Mouse (Mus musculus): Measurements from ENCODE around the gene Alpk3. TPM values are rescaled to one million over a fixed set of nuclear protein-coding genes. Genes with fewer than 3 reads are reported as not detected.

Gene Alpk3
- total RNA-seq, 1 experiment: 3.3 TPM

DNA sequence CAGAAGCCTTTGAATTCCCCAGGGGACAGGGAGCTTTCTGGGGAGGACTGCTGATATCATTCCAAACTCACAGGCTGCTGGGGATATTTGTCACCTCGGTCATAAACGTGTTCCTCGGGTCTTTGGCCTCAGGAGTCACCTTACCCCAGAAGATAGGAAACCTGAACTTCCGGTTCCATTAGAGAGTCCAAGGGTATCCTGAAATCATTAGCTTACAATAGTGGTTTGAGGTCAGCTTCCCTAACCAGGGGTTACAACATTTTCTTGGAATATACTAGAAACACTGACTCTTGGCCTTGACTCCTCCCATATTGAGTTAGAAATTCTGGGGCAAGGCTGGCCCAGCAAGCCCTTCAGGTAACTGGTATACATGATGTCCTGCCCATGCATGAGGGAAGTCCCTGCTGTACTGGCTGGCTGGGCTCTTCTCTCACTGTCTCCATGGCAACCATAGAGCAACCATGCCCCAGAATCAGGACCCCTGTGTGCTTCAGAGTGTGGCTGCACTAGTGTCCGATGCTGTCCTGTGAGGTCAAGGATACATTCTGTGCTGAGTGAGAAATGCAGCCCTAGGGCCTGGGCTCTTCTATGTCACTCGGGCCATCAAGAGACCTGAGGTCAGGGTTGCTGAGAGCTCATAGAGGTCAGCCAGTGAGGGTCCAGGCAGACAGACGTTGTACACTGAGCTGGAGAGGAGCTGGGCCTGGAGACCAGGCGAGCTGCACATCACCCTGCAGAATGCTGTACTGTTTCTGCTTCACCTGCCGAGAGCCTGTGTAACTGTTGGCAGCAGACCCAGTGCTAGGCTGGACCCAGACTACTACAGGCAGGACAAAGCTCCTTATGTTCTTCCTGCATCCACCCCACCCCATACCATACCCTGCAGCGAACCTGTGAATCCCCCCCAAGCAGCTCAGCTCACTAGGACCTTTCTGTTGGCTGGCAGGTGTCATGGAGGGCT is 68.1 kb downstream of the Alpk3 start:
- no peaks in the 10 kb centered on the region for H3K36me3 ChIP-seq (ENCODE audit: control insufficient read depth, insufficient read depth, low read length, poor library complexity, severe bottlenecking)
- no peak overlapping the region for H3K9ac ChIP-seq (ENCODE audit: insufficient read depth, low read depth, low read length, poor library complexity, severe bottlenecking)
- TF ChIP-seq HCFC1 (IDR thresholded peaks at IDR 0.05; ENCODE audit: borderline replicate concordance, insufficient read depth, low read length): no peak
- TF ChIP-seq ZNF384 (IDR thresholded peaks at IDR 0.05; ENCODE audit: low read depth, low read length): no peak
- no peak for TF ChIP-seq CHD2 (IDR thresholded peaks at IDR 0.05; ENCODE audit: low read depth, low read length)
- no peak for TF ChIP-seq ZC3H11A (IDR thresholded peaks at IDR 0.05; ENCODE audit: borderline replicate concordance, low read depth, low read length)
- TF ChIP-seq MAFK (IDR thresholded peaks at IDR 0.05; ENCODE audit: insufficient read depth, low read depth, low read length): no peak
- in situ Hi-C loops (cut with MboI; ENCODE audit: low sequenced_read_pairs in 2 of 2, unreplicated experiment in 2 of 2): no loop called here
- peaks cover 0 to 3% of the 10 kb centered on the region in 2 experiments; a peak in 1 of 4 replicates for H3K4me1 ChIP-seq (ENCODE audit: control insufficient read depth in 2 of 2, insufficient read depth in 2 of 2, low read length in 2 of 2, poor library complexity in 1 of 2)
- no peak for DNase-seq (ENCODE audit: low read depth, low spot score)
- no peak overlapping the region for H3K27ac ChIP-seq (ENCODE audit: insufficient read depth, low read depth, low read length, poor library complexity, severe bottlenecking)
- no peak overlapping the region for H3K4me3 ChIP-seq (ENCODE audit: insufficient read depth in 1 of 2, low read depth in 1 of 2, low read length in 2 of 2, poor library complexity in 1 of 2, severe bottlenecking in 1 of 2)
- no peaks in the 10 kb centered on the region for H3K9me3 ChIP-seq (ENCODE audit: control insufficient read depth, insufficient read depth, low read depth, low read length)

- TF ChIP-seq ZNF384 (IDR thresholded peaks at IDR 0.05; ENCODE audit: low read depth, low read length) (no peak), MAFK (IDR thresholded peaks at IDR 0.05; ENCODE audit: insufficient read depth, low read depth, low read length) (no peak), HCFC1 (IDR thresholded peaks at IDR 0.05; ENCODE audit: borderline replicate concordance, insufficient read depth, low read length) (no peak), ZC3H11A (IDR thresholded peaks at IDR 0.05; ENCODE audit: borderline replicate concordance, low read depth, low read length) (no peak), CHD2 (IDR thresholded peaks at IDR 0.05; ENCODE audit: low read depth, low read length) (no peak)
- DNase-seq (ENCODE audit: low read depth, low spot score): no peak
Observed at GRCm38 (mm10) chr7:81131864-81132263, 74.5 kb downstream of the Alpk3 start.

GRCm38 (mm10) chr7:81132851-81133279 is 75.5 kb downstream of the Alpk3 start:
- H3K4me1 ChIP-seq (ENCODE audit: control insufficient read depth in 2 of 2, insufficient read depth in 2 of 2, low read length in 2 of 2, poor library complexity in 1 of 2): peaks cover 2 to 6% of the 10 kb centered on the region in 2 experiments; a peak in 1 of 4 replicates
- no peak overlapping the region for H3K9ac ChIP-seq (ENCODE audit: insufficient read depth, low read depth, low read length, poor library complexity, severe bottlenecking)
- no peak overlapping the region for H3K4me3 ChIP-seq (ENCODE audit: insufficient read depth in 1 of 2, low read depth in 1 of 2, low read length in 2 of 2, poor library complexity in 1 of 2, severe bottlenecking in 1 of 2)
- H3K36me3 ChIP-seq (ENCODE audit: control insufficient read depth, insufficient read depth, low read length, poor library complexity, severe bottlenecking): no peaks in the 10 kb centered on the region
- no peaks in the 10 kb centered on the region for H3K9me3 ChIP-seq (ENCODE audit: control insufficient read depth, insufficient read depth, low read depth, low read length)
- no peak for DNase-seq (ENCODE audit: low read depth, low spot score)
- no peak overlapping the region for H3K27ac ChIP-seq (ENCODE audit: insufficient read depth, low read depth, low read length, poor library complexity, severe bottlenecking)
- in situ Hi-C loops (cut with MboI; ENCODE audit: low sequenced_read_pairs in 2 of 2, unreplicated experiment in 2 of 2): no loop called here
- TF ChIP-seq CHD2 (IDR thresholded peaks at IDR 0.05; ENCODE audit: low read depth, low read length) (no peak), HCFC1 (IDR thresholded peaks at IDR 0.05; ENCODE audit: borderline replicate concordance, insufficient read depth, low read length) (no peak), ZC3H11A (IDR thresholded peaks at IDR 0.05; ENCODE audit: borderline replicate concordance, low read depth, low read length) (no peak), MAFK (IDR thresholded peaks at IDR 0.05; ENCODE audit: insufficient read depth, low read depth, low read length) (no peak), ZNF384 (IDR thresholded peaks at IDR 0.05; ENCODE audit: low read depth, low read length) (no peak)

More at GRCm38 (mm10) chr7:81131864-81132263, 74.5 kb downstream of the Alpk3 start:
- Histone ChIP-seq H3K36me3 (ENCODE audit: control insufficient read depth, insufficient read depth, low read length, poor library complexity, severe bottlenecking) (no peaks in the 10 kb centered on the region), H3K27ac (ENCODE audit: insufficient read depth, low read depth, low read length, poor library complexity, severe bottlenecking) (no peak overlapping the region), H3K4me3 (ENCODE audit: insufficient read depth in 1 of 2, low read depth in 1 of 2, low read length in 2 of 2, poor library complexity in 1 of 2, severe bottlenecking in 1 of 2) (no peak overlapping the region), H3K9me3 (ENCODE audit: control insufficient read depth, insufficient read depth, low read depth, low read length) (no peaks in the 10 kb centered on the region), H3K9ac (ENCODE audit: insufficient read depth, low read depth, low read length, poor library complexity, severe bottlenecking) (no peak overlapping the region), H3K4me1 (ENCODE audit: control insufficient read depth in 2 of 2, insufficient read depth in 2 of 2, low read length in 2 of 2, poor library complexity in 1 of 2) (peaks cover 0 to under 1% of the 10 kb centered on the region in 2 experiments; a peak in 1 of 4 replicates)
- in situ Hi-C loops (cut with MboI; ENCODE audit: low sequenced_read_pairs in 2 of 2, unreplicated experiment in 2 of 2): no loop called here

GRCm38 (mm10) chr7:81133416-81133815 is 76.0 kb downstream of the Alpk3 start:
- in situ Hi-C loops (cut with MboI; ENCODE audit: low sequenced_read_pairs in 2 of 2, unreplicated experiment in 2 of 2): no loop called here
- no peak for DNase-seq (ENCODE audit: low read depth, low spot score)
- TF ChIP-seq ZC3H11A (IDR thresholded peaks at IDR 0.05; ENCODE audit: borderline replicate concordance, low read depth, low read length) (no peak), ZNF384 (IDR thresholded peaks at IDR 0.05; ENCODE audit: low read depth, low read length) (no peak), CHD2 (IDR thresholded peaks at IDR 0.05; ENCODE audit: low read depth, low read length) (no peak), HCFC1 (IDR thresholded peaks at IDR 0.05; ENCODE audit: borderline replicate concordance, insufficient read depth, low read length) (no peak), MAFK (IDR thresholded peaks at IDR 0.05; ENCODE audit: insufficient read depth, low read depth, low read length) (no peak)
- Histone ChIP-seq H3K4me1 (ENCODE audit: control insufficient read depth in 2 of 2, insufficient read depth in 2 of 2, low read length in 2 of 2, poor library complexity in 1 of 2) (peaks cover 2 to 6% of the 10 kb centered on the region in 2 experiments; a peak in 1 of 4 replicates), H3K9ac (ENCODE audit: insufficient read depth, low read depth, low read length, poor library complexity, severe bottlenecking) (no peak overlapping the region), H3K9me3 (ENCODE audit: control insufficient read depth, insufficient read depth, low read depth, low read length) (no peaks in the 10 kb centered on the region), H3K4me3 (ENCODE audit: insufficient read depth in 1 of 2, low read depth in 1 of 2, low read length in 2 of 2, poor library complexity in 1 of 2, severe bottlenecking in 1 of 2) (no peak overlapping the region), H3K27ac (ENCODE audit: insufficient read depth, low read depth, low read length, poor library complexity, severe bottlenecking) (no peak overlapping the region), H3K36me3 (ENCODE audit: control insufficient read depth, insufficient read depth, low read length, poor library complexity, severe bottlenecking) (no peaks in the 10 kb centered on the region)

Measured in ES-E14 (cell line).